Mouse (Mus musculus) layer of hippocampus, adult 9-11 months (tissue): Measurements from ENCODE around the gene Lmbr1l.
"Not testable (repeated sequence)": the region's sequence is repeated elsewhere in the genome, so short reads cannot be mapped to it uniquely, and the experiment has no call there.

Experiments
- DNase-seq: peaks from one replicate; pipeline ENCODE4 v3.0.0; 2022

The Lmbr1l gene

DNA sequence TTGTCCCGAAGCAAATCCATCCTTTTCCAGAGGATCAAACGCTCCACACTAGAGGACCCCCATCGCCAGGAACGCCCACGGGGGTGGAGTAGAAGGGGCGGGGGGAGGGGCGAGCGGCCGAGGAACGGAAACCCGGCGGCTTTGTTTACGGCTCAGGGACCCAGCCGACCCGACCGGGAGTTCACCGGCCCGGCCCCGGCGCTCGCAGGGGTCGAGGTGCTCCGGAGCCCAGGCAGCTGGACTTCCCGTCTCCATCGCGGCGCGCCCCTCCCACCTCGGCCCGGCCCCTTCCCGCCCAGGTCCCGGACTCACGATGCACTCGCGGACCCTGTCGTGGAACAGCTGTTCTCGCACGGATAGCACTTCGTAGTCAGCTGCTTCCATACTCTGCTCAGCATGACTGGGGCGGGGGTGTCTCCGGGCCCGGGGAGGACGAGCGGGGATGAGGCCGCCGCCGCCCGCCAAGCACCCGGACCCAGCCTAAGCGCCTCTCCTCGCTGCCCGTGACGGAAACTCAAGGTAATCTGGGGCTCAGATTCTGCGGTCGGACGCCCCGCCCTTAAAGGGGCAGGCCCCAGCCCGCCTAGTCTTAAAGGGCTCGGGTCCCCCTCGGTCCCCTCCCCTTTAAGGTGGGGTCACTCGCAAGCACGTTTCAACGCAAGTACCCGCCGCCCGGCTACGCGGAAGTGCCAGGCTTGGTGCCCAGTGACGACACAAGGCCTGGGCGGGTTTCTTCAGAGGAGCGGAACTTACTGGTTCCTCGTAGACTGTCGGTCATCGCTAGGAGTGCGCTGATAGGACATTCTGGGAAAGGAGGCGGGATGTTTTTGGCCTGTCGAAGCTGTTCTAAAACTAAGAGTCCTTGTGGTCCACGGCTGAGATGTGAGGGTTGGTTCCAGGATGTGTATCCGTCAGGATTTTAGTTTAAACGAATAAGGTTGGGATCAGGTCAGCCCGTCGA is at the start of gene Lmbr1l:
TSS of gene Lmbr1l (minus strand) at position 694 of the 961 bp plus-strand sequence.
- peak; percentile 99 for DNase-seq

DNA sequence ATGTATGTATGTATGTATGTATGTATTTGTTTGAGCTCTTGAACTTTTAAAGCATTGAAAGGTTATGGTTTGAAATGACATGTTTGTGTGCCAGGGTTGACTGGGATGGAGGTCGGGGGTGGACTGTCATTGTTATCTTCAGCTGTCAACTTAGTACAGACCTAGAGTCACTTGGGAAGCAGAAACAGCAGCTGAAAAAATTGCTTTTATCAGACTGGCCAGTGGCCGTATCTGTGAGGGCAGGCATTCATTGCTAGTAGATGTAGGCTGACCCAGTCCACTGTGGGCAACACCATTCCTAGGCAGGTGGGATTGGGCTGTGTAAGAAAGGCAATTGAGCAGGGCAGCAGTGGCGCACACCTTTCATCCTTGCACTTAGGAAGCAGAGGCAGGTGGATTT is 41.5 kb upstream of the Lmbr1l start:
- DNase-seq, result no peak

DNA sequence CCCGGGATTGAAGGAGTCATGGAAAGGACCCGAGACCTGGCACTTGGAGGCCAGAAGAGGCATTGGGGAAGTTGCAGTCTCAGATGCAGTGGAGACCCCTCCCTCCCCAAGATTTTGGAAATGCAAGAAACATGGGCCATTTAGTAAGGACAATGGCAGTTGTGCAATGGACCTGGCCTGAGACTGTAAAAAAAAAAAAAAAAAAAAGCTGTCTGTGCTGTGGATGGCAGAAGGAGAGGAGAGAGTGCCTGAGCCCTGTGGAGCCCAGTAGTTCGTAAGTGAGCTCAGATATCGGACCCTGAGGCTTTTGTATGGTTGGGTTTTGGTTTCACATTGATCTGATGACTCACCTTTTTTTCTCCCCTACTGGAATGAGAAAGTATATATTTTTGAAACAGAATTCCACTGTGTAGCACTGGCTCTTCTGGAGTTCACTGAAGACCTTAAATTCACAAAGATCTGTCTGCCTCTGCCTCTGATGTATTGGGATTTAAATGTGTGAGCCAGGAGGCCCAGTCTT is 40.9 kb upstream of the Lmbr1l start:
- no peak for DNase-seq

DNA sequence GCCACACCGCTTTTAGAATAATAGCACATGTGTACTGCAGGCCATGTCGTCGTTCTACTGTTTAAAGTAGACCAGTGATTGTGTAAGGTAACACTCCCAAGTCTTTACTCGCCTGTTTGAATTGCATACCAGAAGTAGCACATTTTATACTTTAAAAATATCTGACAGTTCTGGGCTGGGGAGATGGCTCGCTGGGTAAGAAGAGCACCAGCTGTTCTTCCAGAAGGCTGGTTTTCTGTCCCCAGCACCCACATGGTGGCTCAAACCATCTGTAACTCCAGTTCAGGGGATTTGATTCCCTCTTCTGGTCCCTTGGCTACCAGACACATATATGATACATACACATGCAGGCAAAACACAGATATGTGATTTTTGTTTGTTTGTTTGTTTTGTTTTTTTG is 39.4 kb upstream of the Lmbr1l start:
- no peak for DNase-seq

DNA sequence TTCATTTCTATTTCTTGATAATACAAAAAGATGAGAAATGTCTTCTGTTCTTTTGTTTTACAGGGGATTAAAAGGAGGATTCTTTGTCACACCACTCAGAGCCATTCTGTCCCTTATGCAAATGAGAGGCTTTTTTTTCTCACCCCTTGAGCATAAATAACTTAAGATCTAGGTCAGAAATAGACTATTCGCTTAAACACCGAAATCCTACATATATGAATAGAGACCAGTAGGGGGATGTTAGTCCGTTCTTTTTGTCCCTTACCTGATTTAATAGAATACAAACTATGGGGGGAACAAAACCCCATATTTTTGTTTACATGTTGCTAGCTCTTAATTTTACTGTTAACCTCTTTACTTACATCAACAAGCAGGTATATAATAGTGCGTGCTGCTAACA is 38.0 kb upstream of the Lmbr1l start:
- DNase-seq, result no peak

DNA sequence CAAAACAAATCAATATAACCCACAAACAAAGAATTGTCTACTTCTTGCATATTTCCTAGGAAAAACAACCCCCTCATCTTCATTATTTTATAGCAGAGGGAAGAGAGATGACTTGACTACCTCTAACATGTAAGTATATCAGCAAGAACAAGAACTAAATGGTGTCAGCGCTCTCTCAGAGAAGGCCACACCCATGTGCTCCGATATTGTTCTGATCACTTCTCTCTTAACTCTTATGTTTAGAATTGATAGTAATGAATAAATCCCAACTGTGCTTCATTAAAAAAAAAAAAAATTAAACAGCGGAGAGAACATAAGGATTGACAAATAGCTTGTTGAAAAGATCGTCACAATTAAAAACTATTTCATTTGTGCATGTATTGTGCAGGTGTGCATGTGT is 37.3 kb upstream of the Lmbr1l start:
- no peak for DNase-seq

DNA sequence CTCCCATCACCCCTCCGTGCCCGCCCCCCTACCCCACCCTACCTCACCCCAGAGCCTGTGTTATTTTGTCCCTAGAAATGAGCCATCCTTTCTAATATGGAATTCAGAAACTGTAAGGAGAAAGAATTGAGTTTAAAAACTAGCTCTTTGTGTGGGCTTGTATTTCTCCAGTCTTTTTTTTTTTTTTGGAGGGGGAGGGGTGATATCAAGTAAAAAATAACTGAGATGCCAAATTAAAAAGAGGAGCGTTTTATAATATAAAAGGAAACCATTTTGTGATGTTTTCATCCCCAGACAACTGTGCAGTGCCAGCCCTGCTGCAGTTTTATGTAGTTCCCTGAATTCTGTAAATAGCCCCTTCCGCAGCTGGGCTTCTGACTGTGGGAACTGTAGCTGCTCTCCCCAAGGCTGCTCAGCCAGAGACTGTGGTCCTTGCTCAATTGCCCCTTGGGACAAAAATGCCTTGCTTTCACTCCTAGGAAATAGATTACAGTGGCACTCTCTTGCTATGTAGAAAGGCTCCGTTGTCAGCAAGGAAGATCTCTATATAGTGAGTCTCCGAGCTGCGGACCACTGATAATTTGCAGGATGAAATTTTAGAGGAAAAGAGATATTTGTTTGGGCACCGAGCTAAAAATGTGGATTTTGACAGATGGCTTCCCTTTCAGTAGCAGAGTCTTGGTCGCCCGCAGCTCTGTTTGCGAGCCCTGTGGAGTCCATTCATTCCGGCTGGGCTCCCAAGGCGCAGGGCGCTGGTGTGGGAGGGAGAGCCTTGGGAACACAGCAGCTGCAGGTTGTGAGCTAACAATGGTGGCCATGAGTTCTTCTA is 36.6 kb upstream of the Lmbr1l start:
- DNase-seq, result peak; percentile 63

DNA sequence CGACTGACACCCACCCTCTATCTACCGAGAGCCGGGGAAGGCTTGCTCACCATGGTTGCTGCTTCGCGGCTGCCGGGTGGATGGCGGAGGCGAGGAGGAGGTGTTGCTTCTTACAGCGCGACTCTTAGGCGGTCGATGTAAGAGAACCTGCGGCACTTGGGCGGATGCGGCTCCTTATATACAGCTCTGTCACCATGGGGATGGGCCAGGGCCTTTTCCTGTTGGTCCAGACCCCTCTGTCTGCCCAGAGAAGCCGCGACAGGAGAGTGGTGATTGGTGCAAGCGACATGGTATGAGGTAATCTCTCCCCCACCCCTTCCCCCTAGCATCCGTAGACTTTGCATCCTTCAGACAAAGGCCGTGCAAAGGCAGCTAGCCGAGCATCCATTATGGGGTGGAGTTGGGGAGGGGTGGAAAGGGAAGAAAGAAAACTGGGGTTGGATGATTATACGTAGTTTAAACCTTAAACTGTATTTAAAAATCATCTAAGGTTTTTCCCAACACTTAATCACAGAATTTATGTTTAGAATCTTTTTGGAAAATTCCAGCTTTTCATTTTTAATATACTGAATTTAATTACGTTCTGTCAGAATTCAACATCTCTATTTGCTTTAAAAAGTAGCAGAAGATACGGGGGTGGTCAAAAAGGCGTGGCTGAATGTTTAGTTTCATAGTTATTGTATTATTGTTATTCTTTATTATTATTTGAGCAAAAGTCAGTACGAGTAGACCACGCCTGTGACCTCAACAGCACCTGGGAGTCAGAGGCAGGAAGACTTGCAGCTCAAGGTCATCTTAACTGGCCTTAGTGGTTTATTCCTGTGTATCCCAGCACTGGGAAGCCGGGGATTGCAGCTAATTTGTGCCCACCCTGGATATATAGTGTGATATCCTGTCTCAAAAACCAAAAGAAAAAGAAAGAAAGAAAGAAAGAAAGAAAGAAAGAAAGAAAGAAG is 35.6 kb upstream of the Lmbr1l start, which contains the start of the genes Gm49450 and Tuba1a:
TSS of gene Gm49450 (minus strand) at position 151 of the 956 bp plus-strand sequence.
TSS of gene Tuba1a (minus strand) at position 303 of the 956 bp plus-strand sequence.
- peak; percentile 98 for DNase-seq

DNA sequence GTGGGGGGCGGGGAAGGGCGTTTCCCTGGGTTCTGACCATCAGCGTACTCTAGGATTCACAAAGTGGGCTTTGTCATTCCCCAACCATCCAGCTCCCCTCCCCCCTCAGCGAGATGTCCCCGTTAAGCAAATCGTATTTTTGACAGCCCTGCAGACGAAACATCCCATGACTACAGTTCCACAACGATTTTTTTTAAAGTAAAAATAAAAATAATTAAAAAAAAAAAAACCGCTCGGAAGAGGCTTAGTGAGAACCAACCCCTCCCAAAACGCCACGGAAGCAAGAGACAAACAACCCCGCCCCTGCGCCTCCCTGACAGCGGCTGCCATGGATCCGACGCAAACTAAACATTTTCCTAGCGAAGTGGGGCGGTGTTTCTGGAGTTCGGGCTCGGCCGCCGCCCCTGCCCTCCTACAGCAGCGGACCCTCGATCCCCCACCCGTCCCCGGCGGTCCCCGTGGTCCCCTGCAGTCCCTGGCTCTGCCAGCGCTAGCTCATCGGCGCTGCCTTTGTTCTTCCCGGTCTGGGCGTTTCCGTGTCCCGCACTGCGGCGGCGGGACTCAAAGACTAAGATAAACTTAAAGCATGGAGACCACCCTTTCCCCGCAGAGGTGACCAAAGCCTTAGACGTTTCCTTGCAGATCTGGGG is 34.8 kb upstream of the Lmbr1l start:
- peak; percentile 74 for DNase-seq

DNA sequence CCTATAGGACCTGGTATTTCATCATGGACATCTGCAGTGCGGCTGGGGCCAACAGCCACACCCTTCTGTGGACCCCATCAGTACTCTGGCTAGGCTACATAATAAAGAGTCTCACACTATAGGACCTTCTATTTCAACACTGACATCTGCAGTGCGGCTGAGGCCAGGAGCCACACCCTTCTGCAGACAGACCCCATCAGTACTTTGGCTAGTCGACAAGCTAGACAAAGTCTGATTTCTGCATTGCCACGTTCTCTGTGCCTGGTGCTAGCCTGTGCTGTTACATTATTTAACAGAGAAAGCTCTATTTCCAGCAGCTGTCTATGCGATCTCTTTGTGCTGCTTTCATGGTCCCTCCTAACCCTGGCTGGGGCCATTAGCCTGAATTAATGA is 34.0 kb upstream of the Lmbr1l start:
- DNase-seq, result peak; percentile 64

DNA sequence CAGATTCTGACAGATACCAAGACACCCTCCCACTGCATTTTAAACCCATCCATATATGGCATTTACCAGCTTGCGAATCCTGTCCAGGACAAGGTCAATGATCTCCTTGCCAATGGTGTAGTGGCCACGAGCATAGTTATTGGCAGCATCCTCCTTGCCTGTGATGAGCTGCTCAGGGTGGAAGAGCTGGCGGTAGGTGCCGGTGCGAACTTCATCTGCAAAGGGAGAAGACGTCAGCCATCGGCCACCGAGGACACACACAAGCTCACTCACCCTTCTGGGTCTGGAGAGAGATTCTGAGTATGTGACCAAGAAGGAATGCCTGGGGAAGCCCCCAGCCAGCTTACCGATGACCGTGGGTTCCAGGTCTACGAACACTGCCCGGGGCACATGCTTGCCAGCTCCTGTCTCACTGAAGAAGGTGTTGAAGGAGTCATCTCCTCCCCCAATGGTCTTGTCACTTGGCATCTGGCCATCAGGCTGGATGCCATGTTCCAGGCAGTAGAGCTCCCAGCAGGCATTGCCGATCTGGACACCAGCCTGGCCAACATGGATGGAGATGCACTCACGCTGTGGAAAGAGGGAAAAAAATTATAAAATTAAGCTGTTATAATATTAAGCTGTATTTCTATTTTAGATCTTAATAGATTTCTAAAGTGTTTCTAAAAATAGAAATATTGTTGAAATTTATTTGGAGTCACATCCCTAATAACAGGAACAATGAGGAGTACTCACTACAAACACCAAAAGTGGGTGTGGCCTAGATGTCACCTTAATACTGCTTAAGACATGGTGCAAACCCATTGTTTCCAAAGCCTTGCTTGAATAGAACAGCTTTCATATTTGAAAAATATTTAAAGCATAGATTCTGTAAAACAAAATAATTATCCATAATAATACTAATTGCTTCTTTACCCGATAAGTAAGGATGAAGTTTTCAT is 33.4 kb upstream of the Lmbr1l start:
- DNase-seq, result not testable (repeated sequence)

DNA sequence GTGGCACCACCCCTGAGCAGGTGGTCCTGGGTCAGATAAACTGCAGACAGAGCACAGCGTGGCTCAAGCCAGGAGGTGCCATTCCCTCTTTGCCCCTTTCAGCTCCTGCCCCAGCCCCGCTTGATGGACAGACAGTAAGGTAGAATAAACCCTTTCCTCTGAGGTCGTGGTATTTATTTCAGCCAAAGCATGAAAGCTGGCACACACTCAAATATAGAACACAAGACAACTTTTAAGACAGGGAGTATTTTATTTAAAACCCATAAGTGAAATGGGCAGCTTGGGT is 31.5 kb upstream of the Lmbr1l start:
- DNase-seq, result no peak

DNA sequence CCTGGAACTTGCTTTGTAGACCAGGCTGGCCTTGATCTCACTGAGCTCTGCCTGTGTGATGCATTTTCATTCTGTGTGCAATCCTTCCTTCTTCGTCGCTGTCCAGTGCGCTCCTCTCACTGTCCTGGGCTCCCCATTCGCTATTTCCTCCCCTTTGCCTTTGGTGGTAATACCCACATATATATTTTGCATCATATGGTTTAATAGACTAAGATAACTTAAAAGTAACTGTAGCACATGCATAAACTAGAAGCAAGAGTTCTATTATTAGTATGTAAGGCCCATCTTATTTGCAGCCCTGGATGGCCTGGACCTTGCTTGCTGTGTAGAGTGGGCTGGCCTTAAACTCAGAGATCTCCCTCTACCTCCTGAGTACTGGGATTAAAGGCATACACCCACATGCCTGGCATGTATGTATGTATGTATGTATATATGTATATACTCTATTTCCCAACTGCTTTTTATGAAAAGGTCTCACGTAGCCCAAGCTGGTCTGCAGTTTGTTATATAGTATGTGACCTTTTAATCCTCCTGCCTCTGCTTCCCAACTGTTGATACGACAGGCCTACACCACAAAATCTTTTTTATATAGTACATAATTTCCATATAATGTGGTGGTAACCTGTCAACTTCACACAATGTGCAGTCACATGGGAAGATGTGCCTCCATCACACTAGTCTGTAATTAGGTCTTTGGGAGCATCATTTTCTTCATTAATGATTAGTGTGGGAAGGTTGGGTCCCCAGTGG is 31.0 kb upstream of the Lmbr1l start:
- no peak for DNase-seq

DNA sequence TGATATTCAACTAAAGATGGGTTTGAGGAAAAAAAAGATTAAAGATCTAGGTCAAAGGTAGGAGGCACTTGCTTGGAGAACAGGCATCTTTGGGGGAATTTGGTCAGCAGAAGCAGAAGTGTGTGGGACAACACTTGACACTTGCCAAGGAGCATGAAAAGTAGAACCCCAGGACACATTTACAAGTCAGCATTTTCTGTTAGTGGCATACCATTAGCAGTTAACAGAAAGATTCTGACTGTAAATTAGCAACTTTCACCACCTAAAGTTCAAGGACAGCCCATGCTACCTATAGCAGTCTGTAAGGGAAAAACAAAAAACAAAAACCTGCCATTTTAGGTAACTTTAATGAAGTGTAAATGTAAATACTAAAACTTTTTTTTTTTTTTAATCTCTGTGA is 30.4 kb upstream of the Lmbr1l start:
- no peak for DNase-seq

DNA sequence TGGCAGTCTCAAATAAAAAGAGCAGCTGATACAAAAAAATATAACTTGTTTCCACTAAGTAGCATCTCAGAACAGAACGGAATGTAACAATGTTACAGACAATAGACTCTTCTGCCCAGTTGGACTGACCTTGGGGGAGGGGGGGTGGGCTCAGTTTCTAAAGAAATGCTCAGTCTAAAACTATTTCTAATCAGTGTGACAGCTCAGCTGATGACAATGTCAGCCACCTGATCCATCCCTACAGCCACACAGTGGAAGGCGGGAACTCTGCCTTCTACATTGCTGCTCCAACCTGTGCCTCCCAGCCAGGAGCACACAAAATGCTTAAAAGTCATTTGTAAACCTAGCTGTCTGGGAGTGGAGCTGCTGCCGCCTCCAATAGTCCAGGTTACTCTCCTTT is 29.9 kb upstream of the Lmbr1l start:
- DNase-seq, result no peak

DNA sequence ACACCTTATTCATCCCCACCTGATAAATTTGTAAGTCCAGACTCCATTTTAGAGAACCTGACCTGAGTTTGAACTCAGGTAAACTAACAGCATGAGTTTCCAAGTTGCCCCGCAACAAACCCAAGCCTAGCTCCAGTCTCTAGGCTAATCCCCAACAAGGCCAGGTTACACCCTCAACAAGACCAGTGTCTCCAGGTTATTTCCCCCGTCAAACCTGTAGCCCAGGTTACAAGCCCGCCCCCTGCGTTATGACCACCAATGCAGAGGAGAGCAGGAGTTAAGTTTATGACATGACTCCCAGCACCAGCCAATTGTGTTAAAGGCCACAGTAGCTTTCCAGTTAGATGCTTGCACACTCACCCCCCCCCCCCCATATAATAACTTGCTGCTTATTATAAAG is 25.1 kb upstream of the Lmbr1l start:
- no peak for DNase-seq

DNA sequence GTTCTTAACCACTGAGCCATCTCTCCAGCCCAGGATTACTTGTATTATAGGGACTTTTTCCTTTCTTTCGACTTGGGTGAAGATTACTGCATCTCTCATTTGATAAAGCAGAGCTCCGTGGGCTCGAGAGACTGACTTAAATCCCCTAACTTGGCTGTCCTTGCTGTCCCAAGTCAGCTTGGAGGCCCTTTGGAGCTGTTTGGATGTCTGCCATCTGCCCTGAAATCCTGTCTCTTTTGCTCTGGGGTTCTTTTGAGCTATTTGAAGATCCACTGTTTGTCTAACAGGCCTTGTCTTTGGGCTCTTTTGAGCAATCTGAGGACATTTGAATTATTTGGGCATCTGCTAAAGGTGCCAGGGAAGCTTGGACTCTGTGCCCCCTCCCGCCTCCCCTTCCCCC is 24.1 kb upstream of the Lmbr1l start:
- no peak for DNase-seq

DNA sequence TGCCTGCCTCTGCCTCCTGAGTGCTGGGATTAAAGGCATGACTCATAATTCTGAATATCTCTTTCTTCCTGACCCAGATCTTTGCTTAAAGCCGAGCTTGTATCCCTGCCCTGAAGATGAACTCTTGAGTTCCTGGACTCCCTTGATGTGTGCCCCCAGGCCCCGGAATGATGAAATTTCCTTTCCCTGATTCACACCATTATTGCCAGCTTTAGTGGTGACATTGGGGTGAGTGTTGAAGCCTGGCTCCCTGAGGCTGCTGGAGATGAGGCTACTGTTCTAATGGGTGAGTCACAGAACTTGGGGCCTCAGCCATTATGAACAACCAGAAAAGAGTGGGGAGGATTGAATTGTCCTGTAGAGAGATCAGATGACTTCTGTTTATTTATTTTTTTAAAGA is 23.5 kb upstream of the Lmbr1l start:
- no peak for DNase-seq

DNA sequence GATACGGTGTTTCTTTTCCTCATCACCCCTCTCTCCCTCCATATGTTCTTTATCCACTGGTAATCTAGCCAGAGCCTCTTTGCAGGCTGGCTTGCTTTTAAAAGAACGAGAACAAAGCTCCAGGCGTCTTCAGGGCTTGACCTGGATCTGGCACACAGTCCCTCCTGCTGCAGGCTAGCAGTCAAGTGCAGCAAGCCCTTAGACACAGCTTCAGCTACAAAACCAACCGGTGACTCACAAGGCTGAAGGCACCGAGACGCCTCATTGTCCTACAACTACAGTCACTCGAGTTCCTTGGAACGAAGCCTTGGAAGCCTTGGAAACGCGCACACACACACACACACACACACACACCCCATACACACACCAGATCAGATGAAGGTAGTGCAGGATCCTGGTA is 22.8 kb upstream of the Lmbr1l start:
- no peak for DNase-seq

DNA sequence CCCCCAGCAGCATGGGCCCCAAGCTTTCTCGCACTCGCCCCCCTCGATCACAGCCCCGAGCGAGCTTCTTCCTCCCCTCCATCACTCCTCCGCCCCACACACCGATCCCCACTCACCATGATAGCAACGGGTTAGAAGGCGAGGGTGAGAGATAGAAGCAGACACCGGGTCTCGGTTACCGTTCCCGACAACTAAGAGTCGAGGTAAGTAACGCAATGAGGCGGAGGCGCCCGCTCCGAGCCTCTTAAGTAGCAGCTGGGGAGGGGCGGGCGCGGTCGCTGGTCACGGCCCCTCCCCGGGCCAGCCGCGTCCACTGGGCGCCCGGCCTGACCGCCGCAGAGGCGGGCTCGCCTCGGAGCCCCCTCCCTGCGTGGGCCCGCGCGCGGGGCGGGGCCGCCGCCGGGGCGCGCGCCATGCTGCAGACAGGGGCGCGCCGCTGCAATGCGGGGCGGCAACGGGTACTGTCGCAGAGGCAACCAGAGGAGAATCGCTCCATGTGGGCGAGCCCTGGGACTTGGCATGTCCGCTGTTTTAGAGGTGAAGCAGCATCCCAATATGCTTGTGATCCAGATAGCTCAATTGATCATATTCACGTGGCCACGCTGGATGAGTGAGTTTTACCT is 16.3 kb upstream of the Lmbr1l start, which contains the start of gene Tuba1b:
TSS of gene Tuba1b (minus strand) at position 349 of the 623 bp plus-strand sequence.
- peak; percentile 95 for DNase-seq
